In genomic region chr7:18781301-18781700, GRCm38 (mm10) we compare ENCODE assay signal across 20 mouse cellular contexts. TPM values are rescaled to one million over a fixed set of nuclear protein-coding genes. Genes with fewer than 3 reads are reported as not detected.
A peak's percentile ranks its signal among the peaks of the same experiment; 100 is the strongest.
DNase-seq lines count a peak whose midpoint lies in the region; ATAC-seq and TF ChIP-seq lines count a peak whose summit lies in the region.
"Not testable (repeated sequence)": the region's sequence is repeated elsewhere in the genome, so short reads cannot be mapped to it uniquely, and the experiment has no call there.
"Had no signal": no experiment of that assay in that cellular context is flagged by ENCODE, and none has a peak within 500 bp of the region (broad histone marks: within the 10 kb centered on the region; RNA-seq: fewer than 3 reads in every experiment).

No protein-coding gene starts in this region.

- not testable (repeated sequence) for H3K4me2 ChIP-seq in forebrain, embryonic 11.5 days (ENCODE audit: low read depth, low read length, severe bottlenecking); hindbrain, embryonic 11.5 days (replicated peaks; ENCODE audit: low read depth, low read length)

- TF ChIP-seq POLR2A in brain, embryonic 14.5 days (IDR thresholded peaks at IDR 0.05; ENCODE audit: borderline replicate concordance, extremely low read depth, insufficient read depth, insufficient read length, poor library complexity, severe bottlenecking): not testable (repeated sequence)

- not testable (repeated sequence) for H3K36me3 ChIP-seq in forebrain, embryonic 11.5 days (ENCODE audit: control insufficient read depth, insufficient read depth, low read length); hindbrain, embryonic 11.5 days (ENCODE audit: control insufficient read depth, insufficient read depth, low read length)

- 42% methylated on average over 2 of the region's 2 CpGs for WGBS in forebrain, embryonic 11.5 days
- 54% methylated on average over 2 of the region's 2 CpGs for WGBS in hindbrain, embryonic 11.5 days

- TF ChIP-seq CTCF in brain, embryonic 14.5 days (IDR thresholded peaks at IDR 0.05; ENCODE audit: borderline replicate concordance, extremely low read depth, insufficient read depth, insufficient read length): peak; percentile 25; the same call in 1 of the 2 replicates
- peak; percentile 64 for TF ChIP-seq CTCF in layer of hippocampus, adult 2 months (conservative IDR thresholded peaks at IDR 0.05)

- not testable (repeated sequence) for H3K27ac ChIP-seq in forebrain, embryonic 11.5 days (ENCODE audit: low read depth, low read length); hindbrain, embryonic 11.5 days (ENCODE audit: low read depth, low read length); layer of hippocampus, adult 2 months

- not testable (repeated sequence) for H3K9ac ChIP-seq in forebrain, embryonic 11.5 days (ENCODE audit: low read length); hindbrain, embryonic 11.5 days (ENCODE audit: low read depth, low read length)

- not testable (repeated sequence) for H3K4me1 ChIP-seq in forebrain, embryonic 11.5 days (replicated peaks; ENCODE audit: control insufficient read depth, insufficient read depth, low read length); hindbrain, embryonic 11.5 days (replicated peaks; ENCODE audit: control insufficient read depth, insufficient read depth, low read length)

- DNase-seq in 3T3-L1 (ENCODE audit: low read depth, low spot score) (peak; percentile 49), ES-CJ7 (ENCODE audit: low read depth, low spot score) (peak; percentile 50)
- peak; percentile 6 for DNase-seq in brain, embryonic 14.5 days (ENCODE audit: low read depth)
- not testable (repeated sequence) for DNase-seq in forebrain, embryonic 11.5 days (ENCODE audit: low spot score); layer of hippocampus, adult 2 months (ENCODE audit: low spot score in 2 of 2)
- DNase-seq in hindbrain, embryonic 11.5 days (ENCODE audit: low spot score): peak; percentile 12
- peak; percentile 34 for DNase-seq in retina, embryonic 14.5 days (ENCODE audit: low spot score)

- 0 out of 2 replicates have a peak, but pooled peaks have one; percentile 24 for ATAC-seq in forebrain, embryonic 11.5 days (replicated peaks; ENCODE audit: low FRiP score)
- ATAC-seq in hindbrain, embryonic 11.5 days (ENCODE audit: low FRiP score): not testable (repeated sequence)
- ATAC-seq in megakaryocyte progenitor cell, adult 5-6 weeks (replicated peaks; ENCODE audit: poor library complexity): peak; percentile 44; the same call in 1 of the 2 replicates

- not testable (repeated sequence) for H3K4me3 ChIP-seq in forebrain, embryonic 11.5 days (ENCODE audit: low read depth, low read length); hindbrain, embryonic 11.5 days (ENCODE audit: low read depth, low read length); layer of hippocampus, adult 2 months

- H3K27me3 ChIP-seq in forebrain, embryonic 11.5 days (ENCODE audit: control insufficient read depth, insufficient read depth, low read length); hindbrain, embryonic 11.5 days (ENCODE audit: control insufficient read depth, insufficient read depth, low read length): not testable (repeated sequence)

- not testable (repeated sequence) for H3K9me3 ChIP-seq in forebrain, embryonic 11.5 days (ENCODE audit: control insufficient read depth, low read length); hindbrain, embryonic 11.5 days (ENCODE audit: control insufficient read depth, low read length)

RNA-seq across cellular contexts. Expression of gene Psg19, which starts 17.0 kb away (rescaled TPM):
- 0.07 TPM in 1 of 2 replicates, not detected in the other for polyA plus RNA-seq in brain, embryonic 14.5 days (2012; rRNA removed)
- polyA plus RNA-seq in forebrain, embryonic 11.5 days (2014; fragmentation: Nextera tagmentation; extraction: Ambion mirVana): not detected in 2 replicates
- polyA plus RNA-seq in hindbrain, embryonic 11.5 days (2014; fragmentation: Nextera tagmentation; extraction: Ambion mirVana): not detected in 2 replicates
- not detected for total RNA-seq in layer of hippocampus, adult 2 months (2021)
- not detected in 2 replicates for total RNA-seq in megakaryocyte progenitor cell, adult 5-6 weeks (2015)
- total RNA-seq in megakaryocyte progenitor cell, adult 5-6 weeks (2017): not detected in 2 replicates
- total RNA-seq: adrenal gland, postnatal 36 days; heart, postnatal 4 days; layer of hippocampus, adult 18-20 months; left cerebral cortex, postnatal 4 days had no signal
- polyA plus RNA-seq: forebrain, embryonic 15.5 days; gonadal fat pad, adult 2 months; heart, embryonic 12.5 days; inflammation-experienced regulatory T-cells, adult 6 months; kidney, embryonic 15.5 days; liver, embryonic 11.5 days; lung, embryonic 16.5 days; neural tube, embryonic 15.5 days had no signal

RNA-seq across cellular contexts. Expression of gene Psg17, which starts 40.1 kb away (rescaled TPM):
- polyA plus RNA-seq in brain, embryonic 14.5 days (2012; rRNA removed): 0.16 and 0.19 TPM in 2 replicates
- polyA plus RNA-seq in forebrain, embryonic 11.5 days (2014; fragmentation: Nextera tagmentation; extraction: Ambion mirVana): not detected in 2 replicates
- not detected in 2 replicates for polyA plus RNA-seq in hindbrain, embryonic 11.5 days (2014; fragmentation: Nextera tagmentation; extraction: Ambion mirVana)
- not detected for total RNA-seq in layer of hippocampus, adult 2 months (2021)
- total RNA-seq in megakaryocyte progenitor cell, adult 5-6 weeks (2015): not detected in 2 replicates
- not detected in 2 replicates for total RNA-seq in megakaryocyte progenitor cell, adult 5-6 weeks (2017)
- total RNA-seq: adrenal gland, postnatal 36 days; heart, postnatal 4 days; layer of hippocampus, adult 18-20 months; left cerebral cortex, postnatal 4 days had no signal
- polyA plus RNA-seq: forebrain, embryonic 15.5 days; heart, embryonic 12.5 days; inflammation-experienced regulatory T-cells, adult 6 months; neural tube, embryonic 15.5 days had no signal

RNA-seq across cellular contexts. Expression of gene Mill2, which starts 58.5 kb away (rescaled TPM):
- 0.57 and 0.98 TPM in 2 replicates for polyA plus RNA-seq in brain, embryonic 14.5 days (2012; rRNA removed)
- 0.09 TPM in 1 of 2 replicates, not detected in the other for polyA plus RNA-seq in forebrain, embryonic 11.5 days (2014; fragmentation: Nextera tagmentation; extraction: Ambion mirVana)
- polyA plus RNA-seq in hindbrain, embryonic 11.5 days (2014; fragmentation: Nextera tagmentation; extraction: Ambion mirVana): 0.13 and 0.48 TPM in 2 replicates
- total RNA-seq in layer of hippocampus, adult 2 months (2021): 1 to 10 TPM; 2.3 to 2.6 TPM
- total RNA-seq in megakaryocyte progenitor cell, adult 5-6 weeks (2015): 0.15 and 0.44 TPM in 2 replicates
- 0.75 TPM in 1 of 2 replicates, not detected in the other for total RNA-seq in megakaryocyte progenitor cell, adult 5-6 weeks (2017)
